Comparison of ENCODE assay signal across 9 mouse cellular contexts in genomic region chr13:56657946-56658512, GRCm38 (mm10). TPM values are rescaled to one million over a fixed set of nuclear protein-coding genes. Genes with fewer than 3 reads are reported as not detected.
DNase-seq lines count a peak whose midpoint lies in the region; ATAC-seq lines count a peak whose summit lies in the region.
"Had no signal": no experiment of that assay in that cellular context is flagged by ENCODE, and none has a peak within 500 bp of the region (broad histone marks: within the 10 kb centered on the region; RNA-seq: fewer than 3 reads in every experiment).

No protein-coding gene starts in this region.

- H3K36me3 ChIP-seq in heart, embryonic 11.5 days (ENCODE audit: control insufficient read depth, insufficient read depth, low read length) = no peaks in the 10 kb centered on the region
- H3K36me3 ChIP-seq: heart, embryonic 15.5 days had no signal

- no peaks in the 10 kb centered on the region for H3K27me3 ChIP-seq in heart, embryonic 11.5 days (ENCODE audit: control insufficient read depth, insufficient read depth, low read length)
- H3K27me3 ChIP-seq: heart, embryonic 15.5 days had no signal

- no peak overlapping the region for H3K27ac ChIP-seq in heart, embryonic 11.5 days (ENCODE audit: low read depth, low read length)
- H3K27ac ChIP-seq: heart, embryonic 15.5 days had no signal

- peaks cover 17% of the 10 kb centered on the region for H3K4me1 ChIP-seq in heart, embryonic 11.5 days (ENCODE audit: control insufficient read depth, insufficient read depth, low read length)

- peak; percentile 80 for DNase-seq in CD4-positive, CD25-positive, alpha-beta regulatory T cell, adult 2 months (ENCODE audit: low read depth, low spot score)
- DNase-seq in ZHBTc4 (ENCODE audit: low read depth, low spot score) = peak; percentile 74
- peak; percentile 68 to 75 for DNase-seq in cerebellum, postnatal 4 days (ENCODE audit: low spot score in 2 of 2)
- peak; percentile 18 to 76 for DNase-seq in layer of hippocampus, adult 8-10 months (ENCODE audit: low spot score in 2 of 2)
- peak; percentile 90 for DNase-seq in lung, postnatal 14 days
- peak; percentile 14 to 42 for DNase-seq in right cerebral cortex, postnatal 36 days (ENCODE audit: low spot score in 2 of 2)
- peak; percentile 60 for DNase-seq in yolk sac, embryonic 10.5 days (ENCODE audit: low spot score)

- no peak overlapping the region for H3K4me2 ChIP-seq in heart, embryonic 11.5 days
- H3K4me2 ChIP-seq: heart, embryonic 15.5 days had no signal

- WGBS in heart, embryonic 11.5 days (ENCODE audit: insufficient replicate concordance) = 42% methylated on average over 7 of the region's 7 CpGs

- H3K9ac ChIP-seq in heart, embryonic 11.5 days (ENCODE audit: low read depth, low read length) = peak overlapping the region; percentile 39; the same call in 1 of the 2 replicates
- H3K9ac ChIP-seq: heart, embryonic 15.5 days had no signal

- no peak for ATAC-seq in heart, embryonic 11.5 days (replicated peaks; ENCODE audit: insufficient number of reproducible peaks, low FRiP score, low TSS enrichment)

- H3K9me3 ChIP-seq in heart, embryonic 11.5 days (replicated peaks; ENCODE audit: control insufficient read depth, low read length) = no peaks in the 10 kb centered on the region
- H3K9me3 ChIP-seq: heart, embryonic 15.5 days had no signal

- no peak overlapping the region for H3K4me3 ChIP-seq in heart, embryonic 11.5 days (ENCODE audit: low read depth, low read length)
- H3K4me3 ChIP-seq: heart, embryonic 15.5 days had no signal

RNA-seq across cellular contexts. Expression of gene Smad5, which starts 44.8 kb away (rescaled TPM):
- polyA plus RNA-seq in heart, embryonic 11.5 days (2014; fragmentation: Nextera tagmentation; extraction: Ambion mirVana) = 25.7 and 26.3 TPM in 2 replicates
- 10 to 100 TPM; 27.1 to 28.8 (median 27.7) TPM for total RNA-seq in layer of hippocampus, adult 8-10 months (2022)

RNA-seq across cellular contexts. Expression of gene Tgfbi, which starts 48.7 kb away (rescaled TPM):
- 65.0 and 94.5 TPM in 2 replicates for polyA plus RNA-seq in heart, embryonic 11.5 days (2014; fragmentation: Nextera tagmentation; extraction: Ambion mirVana)
- 1 to 10 TPM; 4.6 to 5.2 (median 4.8) TPM for total RNA-seq in layer of hippocampus, adult 8-10 months (2022)

Comparison
In these comparisons a context has a peak if more than half of its experiments do, and no peak if none do; other contexts are left out.
1. DNase-seq: peak in every context shown above with its lines; median percentile 90 in lung, postnatal 14 days; 80 in CD4-positive, CD25-positive, alpha-beta regulatory T cell, adult 2 months; 74 in ZHBTc4; 72 in cerebellum, postnatal 4 days; 60 in yolk sac, embryonic 10.5 days; 47 in layer of hippocampus, adult 8-10 months; 28 in right cerebral cortex, postnatal 36 days.